Mouse (Mus musculus) embryonic facial prominence, embryonic 12.5 days (tissue): ENCODE results near the gene Ralgapa2. TPM values are rescaled to one million over a fixed set of nuclear protein-coding genes. Genes with fewer than 3 reads are reported as not detected.

ENCODE experiments used
- ATAC-seq: fragments of 200-750 bp; cut with Nextera tagmentation; 2 replicates; pipeline ENCODE4 v1.8.0; 2017; ENCODE audit not compliant: insufficient number of reproducible peaks, insufficient read depth, low FRiP score, low TSS enrichment
- H3K27ac ChIP-seq: fragments of 300-500 bp; sonication (generic); 2 replicates; pipeline ENCODE4 v1.5.1; 2016; ENCODE audit warnings: mild to moderate bottlenecking
- H3K27me3 ChIP-seq: fragments of 300-500 bp; sonication (generic); 2 replicates; pipeline ENCODE4 v1.6.1; 2016; ENCODE audit warnings: mild to moderate bottlenecking, moderate library complexity
- H3K36me3 ChIP-seq: fragments of 300-500 bp; sonication (generic); 2 replicates; pipeline ENCODE4 v1.6.1; 2016; ENCODE audit warnings: mild to moderate bottlenecking
- H3K4me1 ChIP-seq: fragments of 300-500 bp; sonication (generic); 2 replicates; pipeline ENCODE4 v1.6.1; 2016
- H3K4me2 ChIP-seq: fragments of 300-500 bp; sonication (generic); replicated peaks from 2 replicates; pipeline ENCODE4 v1.6.1; 2016; ENCODE audit warnings: mild to moderate bottlenecking, moderate library complexity
- H3K4me3 ChIP-seq: fragments of 300-500 bp; sonication (generic); 2 replicates; pipeline ENCODE4 v1.5.1; 2016; ENCODE audit warnings: mild to moderate bottlenecking
- H3K9ac ChIP-seq: fragments of 300-500 bp; sonication (generic); 2 replicates; pipeline ENCODE4 v1.6.1; 2016; ENCODE audit warnings: mild to moderate bottlenecking, moderate library complexity
- H3K9me3 ChIP-seq: fragments of 300-500 bp; sonication (generic); 2 replicates; pipeline ENCODE4 v1.6.1; 2016; ENCODE audit warnings: mild to moderate bottlenecking, moderate library complexity
- WGBS: fragments of 180-500 bp; shearing (Covaris S2); methylation state at CpG from one replicate; pipeline ENCODE4 v1.1.7; 2016; 5-methylcytosine and 5-hydroxymethylcytosine counted together
- polyA plus RNA-seq: library from polyadenylated mRNA; unstranded; fragments of >200 nt; fragmentation: Nextera tagmentation; extraction: Ambion mirVana; gene quantifications from 2 replicates; pipeline ENCODE4 v1.2.1, GENCODE M21; 2016

The Ralgapa2 gene
- polyA plus RNA-seq, 1 experiment from 2014 or later = 10.0 TPM

DNA sequence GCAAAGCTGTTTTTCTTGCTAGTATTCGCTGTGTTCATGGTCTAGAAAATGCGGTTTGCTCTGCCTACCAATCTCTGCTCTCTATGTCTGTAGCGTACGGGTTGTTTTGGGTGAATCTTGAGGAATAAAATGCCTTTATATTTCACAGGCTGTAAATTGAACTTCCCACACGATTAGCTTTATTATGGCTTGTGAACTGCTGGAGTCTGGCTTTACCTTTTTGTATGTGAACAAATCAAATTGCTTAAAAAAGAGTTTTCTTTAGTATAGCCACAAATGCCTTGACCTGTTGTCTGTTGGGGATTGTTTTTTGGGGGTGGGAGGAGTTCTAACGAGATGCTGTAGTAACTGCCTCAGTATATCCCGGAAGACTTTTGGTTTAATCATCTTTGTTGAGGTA is 288.0 kb downstream of the Ralgapa2 start:
- Histone ChIP-seq H3K4me2 (peak overlapping the region; percentile 96), H3K4me1 (peaks cover 21% of the 10 kb centered on the region), H3K4me3 (peak overlapping the region; percentile 53), H3K27ac (no peak overlapping the region), H3K27me3 (peaks cover 87% of the 10 kb centered on the region), H3K9me3 (no peaks in the 10 kb centered on the region), H3K36me3 (no peaks in the 10 kb centered on the region), H3K9ac (no peak overlapping the region)
- ATAC-seq = no peak
- WGBS = 12% methylated on average over 7 of the region's 7 CpGs

- peak overlapping the region; percentile 67 for H3K27ac ChIP-seq
- peak overlapping the region; percentile 96 for H3K4me2 ChIP-seq
- H3K4me3 ChIP-seq = peak overlapping the region; percentile 53
- H3K27me3 ChIP-seq = peaks cover 88% of the 10 kb centered on the region
- no peak for ATAC-seq
- H3K9ac ChIP-seq = peak overlapping the region; percentile 52
- H3K36me3 ChIP-seq = no peaks in the 10 kb centered on the region
- H3K4me1 ChIP-seq = peaks cover 24% of the 10 kb centered on the region
- H3K9me3 ChIP-seq = no peaks in the 10 kb centered on the region
- WGBS = under 1% methylated on average over 75 of the region's 75 CpGs
Measured at GRCm38 (mm10) chr2:146223176-146223905, 288.8 kb downstream of the Ralgapa2 start.

DNA sequence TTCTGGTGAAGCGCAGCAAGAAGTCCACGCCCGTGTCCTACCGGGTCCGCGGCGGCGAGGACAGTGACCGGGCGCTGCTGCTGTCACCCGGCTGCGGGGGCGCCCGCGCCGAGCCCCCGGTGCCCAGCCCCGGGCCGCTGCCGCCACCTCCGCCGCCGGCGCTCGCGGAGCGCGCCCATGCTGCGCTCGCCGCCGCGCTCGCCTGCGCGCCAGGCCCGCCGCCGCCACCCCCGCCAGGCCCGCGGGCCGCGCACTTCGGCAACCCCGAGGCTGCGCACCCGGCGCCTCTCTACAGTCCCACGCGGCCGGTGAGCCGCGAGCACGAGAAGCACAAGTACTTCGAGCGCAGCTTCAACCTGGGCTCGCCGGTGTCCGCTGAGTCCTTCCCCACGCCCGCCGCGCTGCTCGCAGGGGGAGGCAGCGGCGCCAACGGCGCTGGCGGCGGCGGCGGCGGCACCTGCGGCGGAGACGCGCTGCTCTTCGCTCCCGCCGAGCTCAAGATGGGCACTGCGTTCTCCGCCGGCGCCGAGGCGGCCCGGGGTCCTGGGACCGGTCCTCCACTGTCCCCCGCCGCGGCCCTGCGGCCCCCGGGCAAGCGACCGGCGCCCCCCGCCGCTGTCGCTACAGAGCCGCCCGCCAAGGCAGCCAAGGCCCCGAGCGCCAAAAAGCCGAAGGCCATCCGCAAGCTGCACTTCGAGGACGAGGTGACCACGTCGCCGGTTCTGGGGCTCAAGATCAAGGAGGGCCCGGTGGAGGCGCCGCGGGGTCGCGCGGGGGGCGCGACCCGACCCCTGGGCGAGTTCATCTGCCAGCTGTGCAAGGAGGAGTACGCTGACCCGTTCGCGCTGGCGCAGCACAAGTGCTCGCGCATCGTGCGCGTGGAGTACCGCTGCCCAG is 289.6 kb downstream of the Ralgapa2 start:
- H3K4me3 ChIP-seq = peak overlapping the region; percentile 53
- H3K9ac ChIP-seq = peak overlapping the region; percentile 52
- H3K27me3 ChIP-seq = peaks cover 90% of the 10 kb centered on the region
- H3K4me2 ChIP-seq = peak overlapping the region; percentile 96
- under 1% methylated on average over 111 of the region's 133 CpGs for WGBS
- H3K4me1 ChIP-seq = peaks cover 30% of the 10 kb centered on the region
- peak overlapping the region; percentile 67 for H3K27ac ChIP-seq
- no peaks in the 10 kb centered on the region for H3K9me3 ChIP-seq
- H3K36me3 ChIP-seq = no peaks in the 10 kb centered on the region
- peak; percentile 12 for ATAC-seq

DNA sequence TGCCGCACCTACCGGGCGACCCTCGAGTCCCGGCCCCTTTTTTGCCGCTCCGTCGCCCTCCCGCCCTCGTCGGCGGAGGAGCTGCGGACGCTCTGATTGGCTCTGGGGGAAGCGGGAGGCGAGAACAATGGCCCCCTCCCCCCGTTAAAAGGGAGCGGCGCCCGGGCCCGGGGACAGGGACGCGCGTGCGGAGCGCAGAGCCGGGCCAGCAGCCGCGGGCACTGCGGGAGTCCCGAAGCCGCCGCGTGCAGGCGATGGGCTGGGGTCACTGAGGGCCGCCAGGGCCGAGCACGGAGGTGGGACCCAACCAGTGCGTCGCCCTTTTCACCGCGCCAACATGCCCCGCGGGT is 290.2 kb downstream of the Ralgapa2 start:
- whole genome bisulfite sequencing = under 1% methylated on average over 41 of the region's 44 CpGs
- Histone ChIP-seq H3K9ac (peak overlapping the region; percentile 52; the same call in 1 of the 2 replicates), H3K4me3 (peak overlapping the region; percentile 53), H3K4me1 (peaks cover 30% of the 10 kb centered on the region), H3K9me3 (no peaks in the 10 kb centered on the region), H3K27ac (no peak overlapping the region), H3K36me3 (no peaks in the 10 kb centered on the region), H3K4me2 (peak overlapping the region; percentile 96), H3K27me3 (peaks cover 90% of the 10 kb centered on the region)
- peak; percentile 62 for ATAC-seq

DNA sequence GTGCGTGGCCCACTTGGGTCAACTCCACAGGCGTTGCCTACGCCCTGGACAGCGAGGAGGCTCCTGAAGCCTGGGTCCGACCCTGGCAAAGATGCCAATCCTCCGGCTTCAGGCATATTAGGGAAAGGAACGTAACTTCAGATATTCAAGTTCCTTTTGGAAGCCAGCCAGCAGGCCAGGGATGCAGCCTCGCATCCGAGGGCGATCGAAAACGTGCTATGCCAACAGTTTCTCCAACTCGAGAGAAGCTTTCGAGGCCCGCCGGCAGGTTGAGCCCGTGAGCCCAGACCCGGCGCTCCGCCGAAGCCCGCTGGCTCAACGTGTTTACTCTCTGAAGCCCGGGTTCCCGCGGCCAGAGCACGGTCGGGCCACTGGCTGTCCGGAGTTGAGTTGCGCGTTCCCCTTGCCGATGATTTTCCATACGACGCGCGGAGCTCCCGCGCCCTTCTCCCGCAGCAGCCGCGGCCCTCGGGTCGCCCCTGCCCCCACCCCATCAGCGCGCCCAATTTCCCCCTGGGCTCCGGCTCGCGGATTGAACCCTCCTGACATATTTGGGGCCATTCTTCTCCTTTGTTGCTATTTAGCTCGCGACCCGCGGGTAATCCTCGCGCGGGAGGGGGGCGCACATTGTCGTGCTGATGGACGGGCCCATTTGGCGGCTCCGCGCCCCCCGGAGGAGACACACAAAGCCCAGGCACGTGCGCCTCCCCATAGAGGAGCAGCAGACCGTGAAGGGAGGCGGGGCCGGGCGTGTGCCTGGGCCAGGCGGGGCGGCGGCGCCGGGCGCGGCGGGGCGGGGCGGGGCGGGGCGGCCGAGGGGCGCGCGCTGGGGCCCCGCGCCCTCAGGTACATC is 290.8 kb downstream of the Ralgapa2 start, which contains the start of gene Insm1:
TSS of gene Insm1 (plus strand) at position 846 of the 853 bp plus-strand sequence.
- peak within 1 kb of the TSS; percentile 67 for H3K27ac ChIP-seq
- H3K9ac ChIP-seq = peak within 1 kb of the TSS; percentile 52
- under 1% methylated on average over 79 of the region's 86 CpGs for WGBS
- H3K4me1 ChIP-seq = peaks cover 30% of the 10 kb centered on the region
- no peak; the same call in 1 of the 2 replicates for ATAC-seq
- H3K9me3 ChIP-seq = no peaks in the 10 kb centered on the region
- H3K4me2 ChIP-seq = peak within 1 kb of the TSS; percentile 96
- H3K36me3 ChIP-seq = no peaks in the 10 kb centered on the region
- H3K27me3 ChIP-seq = peaks cover 89% of the 10 kb centered on the region
- peak within 1 kb of the TSS; percentile 53 for H3K4me3 ChIP-seq

DNA sequence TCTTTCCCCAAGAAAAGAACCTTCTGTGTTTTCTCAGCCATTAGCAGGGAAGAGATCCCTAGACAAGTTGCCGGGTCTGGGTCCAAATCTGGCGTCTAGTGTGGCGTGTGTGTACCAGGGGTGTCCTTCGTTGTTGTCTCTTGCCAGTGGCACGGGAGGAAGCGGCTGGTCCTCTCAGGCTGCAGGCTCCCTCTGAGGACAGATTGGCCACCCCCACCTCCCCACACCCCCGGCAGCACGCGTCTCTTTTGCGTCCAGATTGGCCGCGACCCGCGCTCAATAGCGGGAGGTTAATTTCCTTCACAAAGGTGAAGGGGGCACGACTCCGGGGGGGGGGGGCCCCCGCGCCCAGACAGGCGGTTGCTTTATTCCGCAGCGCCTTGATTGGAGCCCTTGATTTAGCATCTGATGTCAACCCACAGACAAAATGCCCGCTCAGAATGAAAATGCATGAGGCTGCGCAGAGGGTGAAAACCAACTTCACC is 291.5 kb downstream of the Ralgapa2 start:
- Histone ChIP-seq H3K9ac (no peak overlapping the region), H3K36me3 (no peaks in the 10 kb centered on the region), H3K9me3 (no peaks in the 10 kb centered on the region), H3K4me1 (peaks cover 30% of the 10 kb centered on the region), H3K27me3 (peaks cover 89% of the 10 kb centered on the region), H3K4me2 (peak overlapping the region; percentile 96), H3K27ac (no peak overlapping the region), H3K4me3 (peak overlapping the region; percentile 53)
- WGBS = 2% methylated on average over 20 of the region's 24 CpGs
- no peak for ATAC-seq

DNA sequence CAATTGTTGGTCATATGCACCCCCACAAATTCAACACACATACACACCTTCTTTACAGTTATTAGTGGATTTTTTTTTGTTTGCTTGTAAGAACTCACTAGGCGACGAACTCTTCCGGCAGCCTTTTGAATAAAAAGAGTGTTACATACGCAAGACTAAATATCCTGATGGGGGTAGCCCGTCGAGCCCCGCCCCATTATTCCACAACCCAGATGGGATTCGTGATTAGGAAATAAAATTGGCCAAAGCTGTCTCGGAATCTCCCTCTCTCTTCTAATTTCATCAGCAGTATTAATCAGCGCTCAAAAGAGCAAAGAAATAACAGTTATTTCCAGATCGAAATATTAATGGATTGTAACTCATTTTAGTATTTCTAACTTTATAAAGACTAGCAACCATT is 292.4 kb downstream of the Ralgapa2 start:
- ATAC-seq = no peak
- no peak overlapping the region for H3K4me2 ChIP-seq
- H3K4me3 ChIP-seq = no peak overlapping the region
- H3K27ac ChIP-seq = no peak overlapping the region
- peaks cover 30% of the 10 kb centered on the region for H3K4me1 ChIP-seq
- no peak overlapping the region for H3K9ac ChIP-seq
- H3K36me3 ChIP-seq = no peaks in the 10 kb centered on the region
- H3K9me3 ChIP-seq = no peaks in the 10 kb centered on the region
- peaks cover 83% of the 10 kb centered on the region for H3K27me3 ChIP-seq
- WGBS = 10% methylated on average over 11 of the region's 11 CpGs

DNA sequence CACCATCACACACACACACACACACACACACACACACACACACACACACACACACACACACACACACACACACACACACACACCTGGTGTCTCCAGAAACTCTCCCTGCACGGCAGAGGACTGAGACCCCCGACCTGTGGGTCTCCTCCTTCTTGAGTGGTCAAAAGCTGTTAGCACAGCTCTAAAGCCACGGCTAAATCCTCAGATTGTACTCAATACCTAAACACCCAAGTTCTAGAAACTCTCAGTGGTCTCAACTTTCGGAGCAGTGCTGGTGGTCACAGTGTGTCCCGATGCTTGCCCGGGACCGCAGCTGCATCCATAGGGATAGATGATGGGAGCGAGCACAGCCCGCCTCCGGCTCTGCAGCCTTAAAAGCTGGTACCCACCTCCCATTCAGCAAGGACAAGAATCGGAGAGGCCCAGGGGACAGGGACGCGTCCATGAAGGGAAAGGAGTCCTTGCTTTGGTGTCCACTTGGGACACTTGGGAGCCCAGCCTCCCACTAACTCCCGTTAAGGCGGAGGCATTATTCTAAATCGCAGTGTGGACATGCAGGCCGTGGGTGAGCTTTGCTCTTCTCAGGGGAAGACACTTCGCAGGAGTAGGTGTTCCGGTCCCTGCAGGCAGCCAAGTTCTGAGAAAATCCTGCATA is 293.1 kb downstream of the Ralgapa2 start:
- ATAC-seq = no peak
- 1% methylated on average over 19 of the region's 19 CpGs for WGBS
- Histone ChIP-seq H3K4me3 (no peak overlapping the region), H3K4me1 (peaks cover 30% of the 10 kb centered on the region), H3K4me2 (peak overlapping the region; percentile 48), H3K9me3 (no peaks in the 10 kb centered on the region), H3K36me3 (no peaks in the 10 kb centered on the region), H3K9ac (no peak overlapping the region), H3K27ac (no peak overlapping the region), H3K27me3 (peaks cover 81% of the 10 kb centered on the region)

DNA sequence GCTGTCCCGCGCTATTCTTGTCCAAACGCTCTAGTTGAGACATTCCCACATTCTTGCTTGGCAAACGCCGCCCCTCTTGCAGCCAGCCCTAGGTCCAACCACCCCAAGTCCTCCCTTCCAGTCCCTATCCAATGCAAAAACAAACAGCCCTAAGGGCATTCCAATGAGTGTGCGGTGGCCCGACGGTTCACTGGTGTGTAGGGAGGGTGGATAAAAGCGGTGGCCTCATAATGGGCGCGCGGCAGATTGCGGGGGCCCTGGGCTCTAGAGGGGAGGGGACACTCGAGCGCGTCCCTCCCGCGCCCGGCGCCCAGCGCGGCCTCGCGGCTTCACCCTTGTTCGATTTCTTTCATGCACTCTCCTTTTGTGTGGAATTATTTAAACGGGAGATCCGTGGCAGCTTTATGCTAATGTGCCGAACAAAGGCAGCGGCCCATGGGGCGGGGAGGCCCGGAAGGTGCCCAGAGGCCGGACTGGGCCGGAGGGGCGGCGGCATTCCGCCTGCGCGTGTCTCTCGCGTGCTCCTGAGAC is 293.9 kb downstream of the Ralgapa2 start:
- peak overlapping the region; percentile 48 for H3K4me2 ChIP-seq
- peaks cover 73% of the 10 kb centered on the region for H3K27me3 ChIP-seq
- no peaks in the 10 kb centered on the region for H3K36me3 ChIP-seq
- H3K4me3 ChIP-seq = peak overlapping the region; percentile 23
- 0 out of 2 replicates have a peak, but pooled peaks have one; percentile 26 for ATAC-seq
- no peaks in the 10 kb centered on the region for H3K9me3 ChIP-seq
- 0 out of 2 replicates have a peak overlapping the region, but pooled peaks have one; percentile 30 for H3K27ac ChIP-seq
- H3K4me1 ChIP-seq = peaks cover 26% of the 10 kb centered on the region
- peak overlapping the region; percentile 48; the same call in 1 of the 2 replicates for H3K9ac ChIP-seq
- under 1% methylated on average over 40 of the region's 40 CpGs for WGBS

DNA sequence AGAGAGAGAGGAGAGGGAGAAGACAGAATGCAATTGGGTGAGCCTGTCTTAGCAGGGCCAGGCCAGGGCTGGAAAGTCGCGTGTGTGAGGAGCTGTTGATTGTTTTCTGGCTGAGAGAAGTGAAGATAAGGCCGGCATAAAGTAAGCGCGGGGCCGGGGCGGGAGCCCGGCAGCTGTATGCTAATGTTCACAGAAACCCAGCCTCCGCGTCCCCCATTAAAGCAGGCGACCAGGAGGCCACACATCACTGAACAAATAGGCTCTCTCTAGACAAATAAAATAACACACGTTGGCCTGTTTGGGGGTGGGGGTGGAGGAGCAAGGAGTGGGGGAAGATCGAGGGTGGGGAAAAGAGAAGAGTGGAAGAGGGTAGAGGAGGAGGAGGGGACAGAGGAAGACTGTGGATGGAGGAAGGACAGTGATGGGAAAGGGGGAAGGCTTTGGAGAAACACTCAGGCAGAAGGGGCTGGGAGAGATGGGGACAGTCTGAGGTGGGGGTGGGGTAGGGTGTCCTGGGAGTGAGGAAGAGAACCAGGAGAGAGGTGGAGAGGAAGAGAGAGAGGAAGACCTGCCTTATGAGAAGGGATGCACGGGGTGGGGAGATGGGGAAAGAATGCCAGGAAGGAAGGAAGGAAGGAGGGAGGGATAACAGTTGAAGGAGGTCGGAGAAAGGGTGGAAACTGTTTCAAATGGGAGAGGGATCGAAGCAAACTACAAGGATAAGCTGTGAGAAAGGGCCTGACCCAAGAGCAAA is 294.7 kb downstream of the Ralgapa2 start:
- no peak overlapping the region for H3K9ac ChIP-seq
- H3K27me3 ChIP-seq = peaks cover 65% of the 10 kb centered on the region
- H3K27ac ChIP-seq = no peak overlapping the region
- 0 out of 2 replicates have a peak overlapping the region, but pooled peaks have one; percentile 10 for H3K4me3 ChIP-seq
- ATAC-seq = no peak
- H3K9me3 ChIP-seq = no peaks in the 10 kb centered on the region
- H3K4me1 ChIP-seq = peaks cover 17% of the 10 kb centered on the region
- H3K4me2 ChIP-seq = peak overlapping the region; percentile 48; the same call in 1 of the 2 replicates
- no peaks in the 10 kb centered on the region for H3K36me3 ChIP-seq
- WGBS = under 1% methylated on average over 16 of the region's 16 CpGs
